Mouse (Mus musculus) thymus, adult 2 months (tissue): ENCODE measurements at regions not wholly inside any gene's neighbourhood (a gene's known extent, or its start where the extent isn't known, plus 50 kb on each side); places are given as distances from the start of the nearest gene placed in this dataset.

Experiments used
- CTCF ChIP-seq: fragments of 200-500 bp; IDR thresholded peaks from 2 replicates; pipeline ENCODE4 v1.5.1; 2012; ENCODE audit warnings: mild to moderate bottlenecking, control low read depth, low read length, moderate library complexity, borderline replicate concordance; ENCODE audit not compliant: control insufficient read depth, poor library complexity, insufficient read depth; ENCODE audit errors: extremely low read depth
- POLR2A ChIP-seq: fragments of 200-500 bp; IDR thresholded peaks from 2 replicates; pipeline ENCODE4 v1.6.1; 2012; ENCODE audit warnings: mild to moderate bottlenecking, low read length, control low read depth, moderate library complexity; ENCODE audit not compliant: control insufficient read depth, poor library complexity, insufficient read depth; ENCODE audit errors: extremely low read depth

GRCm38 (mm10) chrX:142464756-142465155 lies 74.4 kb upstream of the Acsl4 start:
- no peak for TF ChIP-seq POLR2A
- no peak for TF ChIP-seq CTCF
